Mouse (Mus musculus) olfactory bulb, adult 2 months (tissue): ENCODE data around the gene Adamtsl3.

Experiments
- CTCF ChIP-seq: fragments of 200-500 bp; IDR thresholded peaks from 2 replicates; pipeline ENCODE4 v1.5.1; 2012; ENCODE audit warnings: low read depth, mild to moderate bottlenecking, low read length, moderate library complexity; ENCODE audit not compliant: insufficient read depth
- POLR2A ChIP-seq: fragments of 200-500 bp; IDR thresholded peaks from 2 replicates; pipeline ENCODE4 v1.6.1; 2012; ENCODE audit warnings: mild to moderate bottlenecking, low read depth, low read length, moderate library complexity; ENCODE audit not compliant: insufficient read depth

- TF ChIP-seq CTCF (no peak), POLR2A (no peak)
Measured at GRCm38 (mm10) chr7:82371411-82371810, 35.9 kb downstream of the Adamtsl3 start.
